Mouse (Mus musculus) lung, adult 2 months (tissue): Measurements from ENCODE around the gene Flywch1.

ENCODE experiments used
- CTCF ChIP-seq: fragments of 200-500 bp; IDR thresholded peaks from 2 replicates; pipeline ENCODE4 v1.5.1; 2011; ENCODE audit warnings: mild to moderate bottlenecking, low read length, control low read depth; ENCODE audit not compliant: insufficient read depth
- POLR2A ChIP-seq: fragments of 200-500 bp; IDR thresholded peaks from 2 replicates; pipeline ENCODE4 v1.6.1; 2011; ENCODE audit warnings: low read depth, mild to moderate bottlenecking, control low read depth, low read length, borderline replicate concordance; ENCODE audit errors: extremely low read depth

DNA sequence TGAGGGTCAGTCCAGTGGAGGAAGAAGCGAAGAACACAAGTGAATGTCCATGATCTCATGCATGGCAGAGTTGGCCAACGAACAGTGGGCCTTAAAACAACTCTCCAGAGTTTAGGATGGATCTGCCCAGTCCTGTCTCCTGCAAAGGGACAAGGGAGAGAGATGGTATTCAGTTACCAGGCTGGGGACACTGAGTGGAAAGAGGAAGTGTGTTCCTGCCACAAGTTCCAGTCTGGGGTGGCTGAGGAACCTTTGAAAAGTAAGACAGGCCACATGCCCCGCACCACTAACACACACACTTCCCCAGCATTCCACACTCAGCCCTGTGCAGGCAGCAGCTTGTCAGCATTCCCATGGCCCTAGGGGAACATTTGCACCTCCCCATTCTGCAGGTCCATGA lies 24.6 kb downstream of the Flywch1 start:
- TF ChIP-seq POLR2A (no peak), CTCF (no peak)
